Mouse (Mus musculus): ENCODE measurements around the gene Fbxw8. TPM values are rescaled to one million over a fixed set of nuclear protein-coding genes. Genes with fewer than 3 reads are reported as not detected.
A peak's percentile ranks its signal among the peaks of the same experiment; 100 is the strongest.

Fbxw8 gene
- polyA plus RNA-seq, 1 experiment from 2014 or later = 23.6 TPM

- peak overlapping the region; percentile 44; the same call in 1 of the 2 replicates for H3K27ac ChIP-seq
- ATAC-seq (ENCODE audit: insufficient read depth, low FRiP score, low read depth) = no peak
- H3K36me3 ChIP-seq = no peaks in the 10 kb centered on the region
- H3K4me1 ChIP-seq = peaks cover 11% of the 10 kb centered on the region; the same call in 1 of the 2 replicates
- no peak overlapping the region for H3K9ac ChIP-seq
- H3K9me3 ChIP-seq = no peaks in the 10 kb centered on the region
- H3K27me3 ChIP-seq (replicated peaks) = no peaks in the 10 kb centered on the region
- H3K4me2 ChIP-seq = no peak overlapping the region
- WGBS = 54% methylated on average over 12 of the region's 12 CpGs
- no peak overlapping the region for H3K4me3 ChIP-seq (replicated peaks)
These were observed 72.1 kb downstream of the Fbxw8 start for GRCm38 (mm10) chr5:118083060-118083638.

DNA sequence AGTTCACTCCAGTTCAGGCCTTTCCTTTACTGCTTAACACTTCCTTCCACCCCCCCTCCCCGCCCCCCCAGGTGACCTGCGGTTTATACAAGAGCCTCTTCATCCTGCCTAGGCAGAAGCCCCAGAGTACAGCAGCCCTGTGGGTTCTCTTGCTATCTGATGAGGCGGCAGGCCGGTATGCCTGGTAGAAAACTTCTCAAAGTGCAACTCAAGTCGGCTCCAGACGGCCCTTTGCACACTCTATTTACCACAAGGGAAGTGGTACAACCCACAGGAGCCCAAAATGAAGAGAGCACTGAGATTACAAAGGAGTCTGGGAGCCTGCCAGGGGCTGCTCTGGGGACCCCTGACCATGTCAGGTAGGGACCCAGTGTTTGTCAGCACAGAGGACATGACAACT, 73.3 kb downstream of the Fbxw8 start:
- H3K9me3 ChIP-seq = no peaks in the 10 kb centered on the region
- H3K4me3 ChIP-seq (replicated peaks) = no peak overlapping the region
- H3K4me1 ChIP-seq = peaks cover 11% of the 10 kb centered on the region; the same call in 1 of the 2 replicates
- WGBS = 75% methylated on average over 6 of the region's 6 CpGs
- H3K4me2 ChIP-seq = no peak overlapping the region
- no peak for ATAC-seq (ENCODE audit: insufficient read depth, low FRiP score, low read depth)
- H3K36me3 ChIP-seq = peaks cover 7% of the 10 kb centered on the region; the same call in 1 of the 2 replicates
- H3K9ac ChIP-seq = no peak overlapping the region
- no peaks in the 10 kb centered on the region for H3K27me3 ChIP-seq (replicated peaks)
- no peak overlapping the region for H3K27ac ChIP-seq

- H3K27ac ChIP-seq = no peak overlapping the region
- H3K4me1 ChIP-seq = peaks cover 11% of the 10 kb centered on the region; the same call in 1 of the 2 replicates
- H3K4me2 ChIP-seq = no peak overlapping the region
- H3K4me3 ChIP-seq (replicated peaks) = no peak overlapping the region
- H3K36me3 ChIP-seq = peaks cover 11% of the 10 kb centered on the region; the same call in 1 of the 2 replicates
- WGBS = 81% methylated on average over 9 of the region's 9 CpGs
- H3K9ac ChIP-seq = no peak overlapping the region
- ATAC-seq (ENCODE audit: insufficient read depth, low FRiP score, low read depth) = no peak
- H3K27me3 ChIP-seq (replicated peaks) = no peaks in the 10 kb centered on the region
- H3K9me3 ChIP-seq = no peaks in the 10 kb centered on the region
These were observed 73.8 kb downstream of the Fbxw8 start for GRCm38 (mm10) chr5:118081374-118081949.

DNA sequence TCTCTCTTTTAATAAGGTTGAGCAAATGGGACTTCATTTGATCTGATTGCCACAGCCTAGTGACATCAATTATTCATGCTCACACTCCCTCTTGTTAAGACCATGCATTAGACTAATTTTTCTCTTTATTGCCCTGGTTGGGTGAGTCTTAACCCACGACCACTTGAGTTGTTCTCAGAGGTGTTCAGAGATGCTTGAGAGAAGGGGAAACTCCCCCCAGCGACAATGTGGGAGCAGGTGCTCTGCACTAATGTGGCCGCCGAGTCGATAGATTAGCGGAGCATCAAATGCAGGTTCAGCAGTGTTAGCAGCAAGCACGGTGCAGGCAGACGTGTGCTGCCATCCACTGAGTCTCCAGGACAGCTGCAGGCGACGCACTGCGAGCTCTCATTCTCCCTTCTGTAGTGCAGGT, 75.4 kb downstream of the Fbxw8 start:
- H3K4me1 ChIP-seq = peaks cover 11% of the 10 kb centered on the region; the same call in 1 of the 2 replicates
- no peaks in the 10 kb centered on the region for H3K27me3 ChIP-seq (replicated peaks)
- no peak overlapping the region for H3K4me3 ChIP-seq (replicated peaks)
- H3K27ac ChIP-seq = no peak overlapping the region
- H3K36me3 ChIP-seq = peaks cover 11% of the 10 kb centered on the region; the same call in 1 of the 2 replicates
- no peak for ATAC-seq (ENCODE audit: insufficient read depth, low FRiP score, low read depth)
- no peak overlapping the region for H3K9ac ChIP-seq
- H3K9me3 ChIP-seq = no peaks in the 10 kb centered on the region
- WGBS = 78% methylated on average over 11 of the region's 11 CpGs
- no peak overlapping the region for H3K4me2 ChIP-seq

GRCm38 (mm10) chr5:118079354-118079753, 75.9 kb downstream of the Fbxw8 start:
- no peak for ATAC-seq (ENCODE audit: insufficient read depth, low FRiP score, low read depth)
- H3K4me2 ChIP-seq = no peak overlapping the region
- no peak overlapping the region for H3K9ac ChIP-seq
- H3K9me3 ChIP-seq = no peaks in the 10 kb centered on the region
- 63% methylated on average over 6 of the region's 6 CpGs for WGBS
- H3K36me3 ChIP-seq = peaks cover 11% of the 10 kb centered on the region; the same call in 1 of the 2 replicates
- H3K27me3 ChIP-seq (replicated peaks) = no peaks in the 10 kb centered on the region
- H3K4me3 ChIP-seq (replicated peaks) = no peak overlapping the region
- H3K4me1 ChIP-seq = peaks cover 7% of the 10 kb centered on the region; the same call in 1 of the 2 replicates
- H3K27ac ChIP-seq = no peak overlapping the region

DNA sequence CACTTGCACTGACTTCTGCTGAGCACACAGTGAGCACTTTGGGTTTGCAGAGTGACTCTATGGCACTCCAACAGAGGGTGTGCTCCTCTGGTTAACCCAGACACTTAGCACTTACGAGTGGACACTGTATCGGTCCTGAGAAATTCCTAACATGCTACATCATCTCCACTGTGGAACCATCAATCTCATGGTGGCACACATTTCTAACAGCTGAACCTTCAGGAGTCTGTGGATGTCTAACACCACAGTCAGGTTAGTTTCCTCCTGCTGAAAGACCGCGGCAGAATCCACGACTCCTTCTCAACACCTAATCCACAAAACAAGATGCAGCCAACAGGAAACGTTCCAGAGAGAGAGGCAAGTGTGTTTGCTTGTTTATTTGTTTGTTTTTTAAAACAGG, 76.7 kb downstream of the Fbxw8 start:
- H3K4me2 ChIP-seq = no peak overlapping the region
- H3K9ac ChIP-seq = no peak overlapping the region
- no peak overlapping the region for H3K27ac ChIP-seq
- no peak for ATAC-seq (ENCODE audit: insufficient read depth, low FRiP score, low read depth)
- no peak overlapping the region for H3K4me3 ChIP-seq (replicated peaks)
- H3K9me3 ChIP-seq = no peaks in the 10 kb centered on the region
- peaks cover 11% of the 10 kb centered on the region; the same call in 1 of the 2 replicates for H3K36me3 ChIP-seq
- WGBS = 81% methylated on average over 6 of the region's 6 CpGs
- H3K27me3 ChIP-seq (replicated peaks) = no peaks in the 10 kb centered on the region
- H3K4me1 ChIP-seq = no peaks in the 10 kb centered on the region; the same call in 1 of the 2 replicates

- Histone ChIP-seq H3K9ac (no peak overlapping the region), H3K4me3 (replicated peaks) (no peak overlapping the region), H3K4me1 (no peaks in the 10 kb centered on the region), H3K9me3 (no peaks in the 10 kb centered on the region), H3K27me3 (replicated peaks) (no peaks in the 10 kb centered on the region), H3K36me3 (peaks cover 15% of the 10 kb centered on the region; the same call in 1 of the 2 replicates), H3K27ac (no peak overlapping the region), H3K4me2 (no peak overlapping the region)
- WGBS = 85% methylated on average over 15 of the region's 15 CpGs
- ATAC-seq (ENCODE audit: insufficient read depth, low FRiP score, low read depth) = no peak
These were observed 78.3 kb downstream of the Fbxw8 start for GRCm38 (mm10) chr5:118076721-118077592.

GRCm38 (mm10) chr5:118073213-118073773, 82.0 kb downstream of the Fbxw8 start:
- no peak overlapping the region for H3K4me3 ChIP-seq (replicated peaks)
- H3K27me3 ChIP-seq (replicated peaks) = no peaks in the 10 kb centered on the region
- no peak for ATAC-seq (ENCODE audit: insufficient read depth, low FRiP score, low read depth)
- H3K27ac ChIP-seq = no peak overlapping the region
- H3K36me3 ChIP-seq = peaks cover 15% of the 10 kb centered on the region; the same call in 1 of the 2 replicates
- H3K4me1 ChIP-seq = no peaks in the 10 kb centered on the region
- no peak overlapping the region for H3K4me2 ChIP-seq
- H3K9me3 ChIP-seq = no peaks in the 10 kb centered on the region
- WGBS = 93% methylated on average over 15 of the region's 15 CpGs
- no peak overlapping the region for H3K9ac ChIP-seq

DNA sequence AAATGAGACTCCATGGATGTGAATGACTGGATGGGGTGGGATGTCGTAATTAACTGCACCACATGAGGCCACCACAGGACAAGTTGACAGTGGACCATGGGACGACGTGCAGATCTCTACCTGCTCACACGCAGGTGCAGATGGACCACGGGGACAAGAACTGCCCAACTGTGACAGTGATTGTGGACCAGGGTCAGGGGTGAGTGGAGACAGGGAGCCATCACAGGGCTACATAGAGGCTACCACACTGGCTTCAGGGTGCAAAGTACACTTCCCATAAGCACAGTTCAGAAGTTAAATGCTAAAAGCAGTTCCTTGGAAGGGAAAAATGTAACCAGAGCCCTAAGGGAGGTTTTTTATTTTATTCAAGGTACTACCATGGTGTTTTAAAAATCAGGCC, 83.5 kb downstream of the Fbxw8 start:
- ATAC-seq (ENCODE audit: insufficient read depth, low FRiP score, low read depth) = no peak

DNA sequence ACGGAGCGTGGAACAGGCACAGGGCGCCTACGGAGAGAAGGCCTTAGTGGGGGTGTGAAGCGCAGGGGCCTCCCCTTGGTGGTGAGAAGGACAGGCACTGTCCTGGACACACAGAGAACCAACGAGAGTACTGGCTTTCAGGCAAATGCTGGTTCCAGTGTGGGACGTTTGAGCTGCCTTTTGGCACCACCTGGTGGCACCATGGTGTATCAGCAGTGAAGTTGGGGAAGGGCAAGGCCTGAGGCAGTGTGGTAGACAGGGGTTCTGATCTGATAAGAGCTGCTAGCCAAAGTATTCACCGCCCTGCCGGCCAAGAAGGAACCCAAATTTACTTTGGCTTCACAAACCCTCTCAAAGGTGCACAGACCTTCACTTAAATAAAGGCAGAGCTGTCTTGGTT, 85.9 kb downstream of the Fbxw8 start:
- Histone ChIP-seq H3K9me3 (no peaks in the 10 kb centered on the region), H3K4me3 (replicated peaks) (no peak overlapping the region), H3K4me2 (no peak overlapping the region), H3K4me1 (0 out of 2 replicates have a peak, but pooled peaks cover 5% of the 10 kb centered on the region), H3K27me3 (replicated peaks) (no peaks in the 10 kb centered on the region), H3K9ac (no peak overlapping the region), H3K27ac (no peak overlapping the region), H3K36me3 (peaks cover 8% of the 10 kb centered on the region)
- 44% methylated on average over 9 of the region's 9 CpGs for whole genome bisulfite sequencing
- ATAC-seq (ENCODE audit: insufficient read depth, low FRiP score, low read depth) = peak; percentile 57

More for the DNA sequence above, 83.5 kb downstream of the Fbxw8 start:
- peaks cover 6% of the 10 kb centered on the region; the same call in 1 of the 2 replicates for H3K36me3 ChIP-seq
- H3K27me3 ChIP-seq (replicated peaks) = no peaks in the 10 kb centered on the region
- no peak overlapping the region for H3K9ac ChIP-seq
- H3K4me3 ChIP-seq (replicated peaks) = no peak overlapping the region
- H3K4me2 ChIP-seq = no peak overlapping the region
- H3K27ac ChIP-seq = no peak overlapping the region
- no peaks in the 10 kb centered on the region for H3K9me3 ChIP-seq
- 0 out of 2 replicates have a peak, but pooled peaks cover 3% of the 10 kb centered on the region for H3K4me1 ChIP-seq
- WGBS = 88% methylated on average over 5 of the region's 5 CpGs

DNA sequence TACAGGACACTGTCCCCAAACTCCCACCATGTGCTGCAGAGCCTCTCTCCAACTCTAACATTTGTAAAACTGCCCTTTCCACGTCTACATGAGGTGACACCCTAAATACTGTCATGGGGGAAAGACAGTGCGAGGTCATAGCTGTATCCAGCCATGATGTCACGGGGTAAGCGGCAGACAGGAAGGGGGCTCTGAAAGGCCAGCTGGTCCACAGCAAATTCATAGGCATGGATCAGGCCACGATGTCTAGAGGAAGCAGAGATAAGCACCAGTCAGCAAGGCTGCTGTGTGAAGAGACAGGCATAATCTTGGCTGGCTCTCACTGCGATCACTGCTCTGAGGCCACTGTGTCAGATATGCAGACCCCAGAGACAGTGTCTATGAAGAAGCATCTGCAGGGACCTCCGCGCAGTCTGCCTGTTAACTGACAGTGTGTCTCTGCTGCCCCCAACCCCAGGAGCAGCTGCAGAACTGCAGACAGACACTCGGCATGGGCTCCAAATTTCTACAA, 87.2 kb downstream of the Fbxw8 start:
- H3K4me3 ChIP-seq (replicated peaks) = no peak overlapping the region
- H3K27ac ChIP-seq = no peak overlapping the region
- no peak overlapping the region for H3K4me2 ChIP-seq
- H3K36me3 ChIP-seq = peaks cover 8% of the 10 kb centered on the region
- no peaks in the 10 kb centered on the region for H3K27me3 ChIP-seq (replicated peaks)
- 0 out of 2 replicates have a peak, but pooled peaks cover 5% of the 10 kb centered on the region for H3K4me1 ChIP-seq
- WGBS = 88% methylated on average over 9 of the region's 9 CpGs
- H3K9me3 ChIP-seq = no peaks in the 10 kb centered on the region
- no peak for ATAC-seq (ENCODE audit: insufficient read depth, low FRiP score, low read depth)
- H3K9ac ChIP-seq = no peak overlapping the region
